Mouse (Mus musculus): ENCODE measurements around the gene Gm21028.
"Not testable (repeated sequence)": the region's sequence is repeated elsewhere in the genome, so short reads cannot be mapped to it uniquely, and the experiment has no call there.

Gene Gm21028

DNA sequence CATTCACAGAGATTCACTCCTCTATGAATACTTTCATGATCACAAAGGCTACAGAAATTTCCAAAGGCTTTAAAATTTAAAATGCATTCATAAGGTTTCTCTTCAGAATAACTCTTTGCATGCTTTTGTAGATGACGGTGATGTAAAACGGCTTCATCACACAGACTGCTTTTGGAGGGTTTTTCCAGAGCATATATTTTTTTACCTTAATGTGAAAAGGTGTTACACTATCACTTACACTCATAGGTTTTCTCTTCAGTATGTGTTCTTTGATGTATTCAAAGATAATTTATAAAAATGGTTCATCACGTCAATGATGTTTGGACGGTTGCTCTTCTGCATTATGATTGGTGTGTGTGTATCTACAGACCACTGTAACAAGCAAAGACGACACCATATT is at the start of gene Gm21028:
Gene Gm21028, minus strand, starts transcription at position 101 of the 400 bp plus-strand sequence.
- no peak for ATAC-seq (ENCODE audit: insufficient number of reproducible peaks, low FRiP score, low TSS enrichment)

DNA sequence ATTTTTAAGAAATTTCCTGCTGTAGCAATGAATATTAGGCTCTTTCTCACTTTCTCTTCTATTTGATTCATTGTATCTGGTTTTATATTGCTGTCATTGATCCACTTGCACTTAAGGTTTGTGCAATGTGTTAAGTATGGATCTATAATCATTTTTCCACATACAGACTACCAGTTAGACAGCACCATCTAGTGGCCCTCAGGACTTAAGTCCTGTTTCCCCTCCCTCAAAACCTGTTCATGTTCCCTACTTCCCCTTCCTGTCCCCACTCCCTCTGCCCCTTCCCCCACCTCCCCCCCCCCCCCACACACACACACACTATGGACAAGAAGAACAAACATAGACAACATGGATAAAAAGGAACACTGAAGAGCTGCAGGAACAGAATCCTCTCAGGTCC is 17.3 kb upstream of the Gm21028 start:
- ATAC-seq (ENCODE audit: insufficient number of reproducible peaks, low FRiP score, low TSS enrichment) = not testable (repeated sequence)

DNA sequence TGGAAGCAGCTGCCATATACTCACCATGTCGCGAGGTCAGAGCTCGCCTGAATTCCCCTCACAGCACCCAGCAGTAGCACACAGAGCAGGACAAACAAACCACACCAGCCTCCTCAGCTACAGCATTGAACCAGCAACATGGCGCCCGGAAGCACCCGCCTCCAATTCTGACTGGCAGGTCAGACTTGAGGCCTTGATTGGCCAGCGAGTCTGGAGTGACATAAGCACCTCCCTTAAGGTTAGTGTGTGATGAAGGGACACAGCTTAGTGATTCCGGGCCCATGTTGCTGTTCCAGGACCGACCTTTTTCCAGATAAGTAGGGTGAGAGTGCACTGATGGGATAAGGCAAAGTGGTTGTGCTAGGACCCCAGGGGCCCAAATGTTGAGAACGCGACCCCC is 14.0 kb upstream of the Gm21028 start, which contains the start of gene Zfp977:
Gene Zfp977, minus strand, starts transcription at position 135 of the 400 bp plus-strand sequence.
- ATAC-seq (ENCODE audit: insufficient number of reproducible peaks, low FRiP score, low TSS enrichment) = not testable (repeated sequence)

DNA sequence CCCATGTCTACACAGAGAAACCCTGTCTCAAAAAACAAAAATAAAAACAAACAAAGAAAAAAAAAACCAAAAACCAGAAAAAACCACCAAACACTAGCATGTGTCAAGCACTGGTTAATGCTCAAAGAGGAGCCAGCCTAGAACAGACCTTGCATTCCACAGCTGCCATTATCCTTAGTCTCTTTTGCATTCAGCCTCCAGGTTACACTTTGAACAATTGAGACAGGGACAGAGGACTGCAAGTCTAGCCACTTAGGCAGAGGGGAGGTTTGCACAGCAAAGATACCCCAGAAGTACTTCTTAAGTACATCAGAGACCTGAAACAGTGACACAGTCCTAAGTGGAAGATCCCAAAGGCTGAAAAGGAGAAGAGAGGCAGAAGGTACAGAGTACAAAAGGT is 12.9 kb upstream of the Gm21028 start:
- not testable (repeated sequence) for ATAC-seq (ENCODE audit: insufficient number of reproducible peaks, low FRiP score, low TSS enrichment)

DNA sequence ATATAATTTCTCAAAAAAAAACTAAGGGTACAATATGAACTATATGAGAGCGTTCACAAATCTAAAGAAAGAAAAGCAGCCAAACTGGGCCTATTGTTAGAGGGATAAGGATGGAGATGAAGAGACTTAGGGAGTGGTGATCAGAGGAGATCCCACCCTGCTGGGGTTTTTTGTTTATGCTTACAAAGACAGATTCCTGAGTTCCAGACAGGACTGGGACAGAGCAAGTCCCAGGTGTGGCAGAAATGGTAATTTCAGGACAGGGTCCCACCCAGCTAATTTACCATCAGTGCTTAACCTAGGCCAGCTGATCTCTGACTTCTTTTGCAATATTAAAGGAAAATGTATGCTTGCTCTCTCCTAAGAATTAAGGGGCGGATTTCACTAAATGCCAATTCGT is 26.6 kb downstream of the Gm21028 start:
- no peak for ATAC-seq (ENCODE audit: insufficient number of reproducible peaks, low FRiP score, low TSS enrichment)
